Comparison of ENCODE assay signal across 18 mouse cellular contexts in the genomic region with DNA sequence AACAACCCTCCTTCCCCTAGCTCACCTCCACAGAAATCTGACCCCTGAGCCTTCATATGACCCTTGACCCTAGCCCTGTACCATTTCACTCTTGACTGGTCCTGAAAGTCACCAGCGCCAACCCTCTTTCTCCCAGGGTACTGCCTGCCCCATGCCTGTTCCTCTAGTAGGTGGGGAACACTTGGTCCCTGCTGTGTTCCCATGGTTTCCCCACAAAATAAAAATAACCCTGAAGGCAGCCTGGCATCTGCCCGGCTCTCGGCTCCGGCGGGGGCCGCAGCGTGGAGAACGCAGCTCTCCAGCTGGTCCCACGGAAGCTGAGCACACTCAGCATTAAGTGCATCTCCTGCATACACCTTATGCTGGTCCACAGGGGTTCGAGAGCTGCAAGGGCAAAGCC. TPM values are rescaled to one million over a fixed set of nuclear protein-coding genes. Genes with fewer than 3 reads are reported as not detected.
DNase-seq lines count a peak whose midpoint lies in the region; ATAC-seq lines count a peak whose summit lies in the region.
"Had no signal": no experiment of that assay in that cellular context is flagged by ENCODE, and none has a peak within 500 bp of the region (broad histone marks: within the 10 kb centered on the region; RNA-seq: fewer than 3 reads in every experiment).

No protein-coding gene starts in this region.

- H3K4me3 ChIP-seq in intestine, embryonic 15.5 days (replicated peaks), result no peak overlapping the region
- H3K4me3 ChIP-seq: embryonic facial prominence, embryonic 15.5 days; forebrain, embryonic 12.5 days; midbrain, embryonic 13.5 days; neural tube, embryonic 12.5 days had no signal

- H3K9me3 ChIP-seq in intestine, embryonic 15.5 days, result no peaks in the 10 kb centered on the region
- H3K9me3 ChIP-seq: embryonic facial prominence, embryonic 15.5 days; forebrain, embryonic 12.5 days; midbrain, embryonic 13.5 days; neural tube, embryonic 12.5 days had no signal

- DNase-seq in heart, adult 11 months, result peak; percentile 90
- DNase-seq in heart, postnatal 4 days, result no peak
- peak; percentile 85 to 92 for DNase-seq in layer of hippocampus, adult 18-20 months (ENCODE audit: low spot score in 2 of 2)
- peak; percentile 67 to 87 for DNase-seq in left cerebral cortex, adult 9 months (ENCODE audit: low spot score in 2 of 2)
- DNase-seq in right cerebral cortex, postnatal 25 days, result peak; percentile 79
- no peak for DNase-seq in ovary, postnatal 14 days (ENCODE audit: low spot score)
- DNase-seq: cerebellum, adult 11 months; heart, postnatal 14 days; liver, postnatal 0 days; retina, postnatal 1 day; thymus, postnatal 14 days had no signal

- 93% methylated on average over 10 of the region's 10 CpGs for WGBS in intestine, embryonic 15.5 days

- H3K4me2 ChIP-seq in intestine, embryonic 15.5 days (replicated peaks), result no peak overlapping the region
- H3K4me2 ChIP-seq: embryonic facial prominence, embryonic 15.5 days; forebrain, embryonic 12.5 days; midbrain, embryonic 13.5 days; neural tube, embryonic 12.5 days had no signal

- no peak for ATAC-seq in megakaryocyte, adult 5-6 weeks (ENCODE audit: poor library complexity, severe bottlenecking)
- ATAC-seq in intestine, embryonic 15.5 days, result no peak
- ATAC-seq: liver, postnatal 0 days; midbrain, embryonic 13.5 days; Patski had no signal

- no peaks in the 10 kb centered on the region for H3K27me3 ChIP-seq in intestine, embryonic 15.5 days (replicated peaks)
- H3K27me3 ChIP-seq: embryonic facial prominence, embryonic 15.5 days; forebrain, embryonic 12.5 days; midbrain, embryonic 13.5 days; neural tube, embryonic 12.5 days; Patski had no signal

- no peak overlapping the region for H3K27ac ChIP-seq in intestine, embryonic 15.5 days
- H3K27ac ChIP-seq: embryonic facial prominence, embryonic 15.5 days; forebrain, embryonic 12.5 days; midbrain, embryonic 13.5 days; neural tube, embryonic 12.5 days had no signal

- H3K36me3 ChIP-seq in intestine, embryonic 15.5 days, result peaks cover 7% of the 10 kb centered on the region; the same call in 1 of the 2 replicates

- no peak overlapping the region for H3K9ac ChIP-seq in intestine, embryonic 15.5 days
- H3K9ac ChIP-seq: embryonic facial prominence, embryonic 15.5 days; forebrain, embryonic 12.5 days; liver, postnatal 0 days; midbrain, embryonic 13.5 days; neural tube, embryonic 12.5 days had no signal

- no peaks in the 10 kb centered on the region for H3K4me1 ChIP-seq in intestine, embryonic 15.5 days (replicated peaks)
- H3K4me1 ChIP-seq: embryonic facial prominence, embryonic 15.5 days; forebrain, embryonic 12.5 days; midbrain, embryonic 13.5 days; neural tube, embryonic 12.5 days had no signal

RNA-seq across cellular contexts. Expression of a gene that starts 12.5 kb away (rescaled TPM):
- total RNA-seq in heart, postnatal 4 days (2021), result 10 to 100 TPM; 50.3 to 53.6 TPM
- 10 to 100 TPM; 75.7 to 89.4 TPM for total RNA-seq in layer of hippocampus, adult 18-20 months (2021)
- total RNA-seq in megakaryocyte, adult 5-6 weeks (2015), result 0.75 and 1.2 TPM in 2 replicates
- total RNA-seq in megakaryocyte, adult 5-6 weeks (2017), result 0.48 and 0.65 TPM in 2 replicates
- 10.3 and 11.9 TPM in 2 replicates for polyA plus RNA-seq in intestine, embryonic 15.5 days (2015; fragmentation: Nextera tagmentation; extraction: Ambion mirVana)

RNA-seq across cellular contexts. Expression of a gene that starts 21.8 kb away (rescaled TPM):
- total RNA-seq in heart, postnatal 4 days (2021), result 100 to 1,000 TPM; 217 to 226 TPM
- total RNA-seq in layer of hippocampus, adult 18-20 months (2021), result 100 to 1,000 TPM in 1 of 2 experiments, 10 to 100 TPM in 1; 96.7 to 100 TPM
- 561 and 605 TPM in 2 replicates for total RNA-seq in megakaryocyte, adult 5-6 weeks (2015)
- 974 and 1,002 TPM in 2 replicates for total RNA-seq in megakaryocyte, adult 5-6 weeks (2017)
- polyA plus RNA-seq in intestine, embryonic 15.5 days (2015; fragmentation: Nextera tagmentation; extraction: Ambion mirVana), result 642 and 660 TPM in 2 replicates

RNA-seq across cellular contexts. Expression of a gene that starts 34.0 kb away (rescaled TPM):
- 1 to 10 TPM; 7.8 to 8.5 TPM for total RNA-seq in heart, postnatal 4 days (2021)
- total RNA-seq in layer of hippocampus, adult 18-20 months (2021), result 10 to 100 TPM; 23.8 to 24.4 TPM
- 6.5 and 7.7 TPM in 2 replicates for total RNA-seq in megakaryocyte, adult 5-6 weeks (2015)
- total RNA-seq in megakaryocyte, adult 5-6 weeks (2017), result 7.2 and 15.1 TPM in 2 replicates
- polyA plus RNA-seq in intestine, embryonic 15.5 days (2015; fragmentation: Nextera tagmentation; extraction: Ambion mirVana), result 13.9 and 15.9 TPM in 2 replicates

RNA-seq across cellular contexts. Expression of a gene that starts 35.7 kb away (rescaled TPM):
- total RNA-seq in heart, postnatal 4 days (2021), result 10 to 100 TPM; 19.3 to 23.5 TPM
- 10 to 100 TPM; 25.3 to 28.7 TPM for total RNA-seq in layer of hippocampus, adult 18-20 months (2021)
- total RNA-seq in megakaryocyte, adult 5-6 weeks (2015), result 3.8 and 5.7 TPM in 2 replicates
- total RNA-seq in megakaryocyte, adult 5-6 weeks (2017), result 10.6 and 12.0 TPM in 2 replicates
- polyA plus RNA-seq in intestine, embryonic 15.5 days (2015; fragmentation: Nextera tagmentation; extraction: Ambion mirVana), result 21.4 and 23.6 TPM in 2 replicates

RNA-seq across cellular contexts. Expression of a gene that starts 40.5 kb away (rescaled TPM):
- total RNA-seq in heart, postnatal 4 days (2021), result 10 to 100 TPM in 1 of 2 experiments, 1 to 10 TPM in 1; 8.3 to 10.9 TPM
- 10 to 100 TPM; 20.4 to 22.6 TPM for total RNA-seq in layer of hippocampus, adult 18-20 months (2021)
- 42.8 and 45.4 TPM in 2 replicates for total RNA-seq in megakaryocyte, adult 5-6 weeks (2015)
- total RNA-seq in megakaryocyte, adult 5-6 weeks (2017), result 42.5 and 42.9 TPM in 2 replicates
- polyA plus RNA-seq in intestine, embryonic 15.5 days (2015; fragmentation: Nextera tagmentation; extraction: Ambion mirVana), result 44.0 and 46.2 TPM in 2 replicates

Comparison
In these comparisons a context has a peak if more than half of its experiments do, and no peak if none do; other contexts are left out.
1. DNase-seq: peak in heart, adult 11 months (single experiment), layer of hippocampus, adult 18-20 months (2 of 2), left cerebral cortex, adult 9 months (2 of 2) and right cerebral cortex, postnatal 25 days (single experiment); none in heart, postnatal 4 days (single experiment) and ovary, postnatal 14 days (single experiment).
2. RNA of a gene that starts 12.5 kb away (total RNA-seq): 75.7 to 89.4 TPM in layer of hippocampus, adult 18-20 months and 50.3 to 53.6 TPM in heart, postnatal 4 days; 0.48 to 1.2 TPM in megakaryocyte, adult 5-6 weeks; every median in the first group is over 10 times any median in the second.